Mouse (Mus musculus) ES-Bruce4 (cell line): ENCODE results near the gene Pla1a. TPM values are rescaled to one million over a fixed set of nuclear protein-coding genes. Genes with fewer than 3 reads are reported as not detected.

ENCODE experiments used
- H3K27ac ChIP-seq: 2 replicates; pipeline ENCODE4 v1.5.1; 2012; ENCODE audit warnings: low read length, inconsistent platforms; ENCODE audit not compliant: insufficient read depth
- H3K27me3 ChIP-seq: 2 replicates; pipeline ENCODE4 v1.6.1; 2012; ENCODE audit warnings: mild to moderate bottlenecking, low read length, inconsistent platforms; ENCODE audit not compliant: control insufficient read depth, poor library complexity, insufficient read depth, severe bottlenecking
- H3K36me3 ChIP-seq: 2 replicates; pipeline ENCODE4 v1.6.1; 2012; ENCODE audit warnings: inconsistent platforms, mild to moderate bottlenecking, low read length, moderate library complexity; ENCODE audit not compliant: control insufficient read depth, poor library complexity, insufficient read depth, severe bottlenecking
- H3K4me1 ChIP-seq: one replicate; pipeline ENCODE4 v1.8.1; 2011; ENCODE audit warnings: low read length; ENCODE audit not compliant: control insufficient read depth, insufficient read depth
- H3K4me3 ChIP-seq: 2 replicates; pipeline ENCODE4 v1.5.1; 2011; ENCODE audit warnings: low read depth, mild to moderate bottlenecking, low read length
- H3K9ac ChIP-seq: 2 replicates; pipeline ENCODE4 v1.6.1; 2012; ENCODE audit warnings: low read depth, mild to moderate bottlenecking, inconsistent platforms; ENCODE audit not compliant: poor library complexity, severe bottlenecking
- H3K9me3 ChIP-seq: replicated peaks from 2 replicates; pipeline ENCODE4 v1.6.1; 2012; ENCODE audit warnings: mild to moderate bottlenecking, low read length, inconsistent platforms; ENCODE audit not compliant: control insufficient read depth, poor library complexity, insufficient read depth, severe bottlenecking
- CTCF ChIP-seq: IDR thresholded peaks from one replicate; pipeline ENCODE4 v1.8.1; 2011; ENCODE audit warnings: low read depth, low read length
- EP300 ChIP-seq: IDR thresholded peaks from 2 replicates; pipeline ENCODE4 v1.6.1; 2011; ENCODE audit warnings: low read depth, low read length; ENCODE audit not compliant: insufficient read depth
- POLR2A ChIP-seq: IDR thresholded peaks from one replicate; pipeline ENCODE4 v1.8.1; 2011; ENCODE audit warnings: low read length; ENCODE audit not compliant: insufficient read depth
- polyA plus RNA-seq: library from polyadenylated mRNA; stranded (reverse); fragments of >200 nt; gene quantifications from 2 replicates; pipeline ENCODE4 v1.2.4, GENCODE M21; 2011; ENCODE audit warnings: low read depth; ENCODE audit not compliant: missing spikeins, insufficient read depth, insufficient read length

The Pla1a gene
- polyA plus RNA-seq, 1 experiment, result 1.9 TPM

GRCm38 (mm10) chr16:38399531-38400231 is 33.3 kb downstream of the Pla1a start:
- TF ChIP-seq EP300 (no peak), POLR2A (no peak), CTCF (no peak)
- no peaks in the 10 kb centered on the region for H3K27me3 ChIP-seq
- H3K27ac ChIP-seq, result peak overlapping the region; percentile 16; the same call in 1 of the 2 replicates
- no peaks in the 10 kb centered on the region for H3K9me3 ChIP-seq
- H3K4me1 ChIP-seq, result peaks cover 4% of the 10 kb centered on the region
- peak overlapping the region; percentile 24; the same call in 1 of the 2 replicates for H3K9ac ChIP-seq
- no peaks in the 10 kb centered on the region for H3K36me3 ChIP-seq
- H3K4me3 ChIP-seq, result peak overlapping the region; percentile 51

- TF ChIP-seq POLR2A (no peak), CTCF (no peak), EP300 (no peak)
- Histone ChIP-seq H3K4me3 (no peak overlapping the region), H3K4me1 (peaks cover 4% of the 10 kb centered on the region), H3K9ac (no peak overlapping the region), H3K36me3 (no peaks in the 10 kb centered on the region), H3K27me3 (no peaks in the 10 kb centered on the region), H3K27ac (no peak overlapping the region), H3K9me3 (no peaks in the 10 kb centered on the region)
Measured at GRCm38 (mm10) chr16:38399076-38399475, 33.9 kb downstream of the Pla1a start.

GRCm38 (mm10) chr16:38398266-38398665 is 34.7 kb downstream of the Pla1a start:
- H3K9me3 ChIP-seq, result no peaks in the 10 kb centered on the region
- peaks cover 4% of the 10 kb centered on the region for H3K4me1 ChIP-seq
- H3K4me3 ChIP-seq, result no peak overlapping the region
- no peaks in the 10 kb centered on the region for H3K27me3 ChIP-seq
- no peak overlapping the region for H3K27ac ChIP-seq
- H3K9ac ChIP-seq, result no peak overlapping the region
- no peaks in the 10 kb centered on the region for H3K36me3 ChIP-seq
- TF ChIP-seq POLR2A (no peak), EP300 (no peak), CTCF (no peak)

GRCm38 (mm10) chr16:38396155-38396554 is 36.8 kb downstream of the Pla1a start:
- no peaks in the 10 kb centered on the region for H3K9me3 ChIP-seq
- H3K4me3 ChIP-seq, result no peak overlapping the region
- H3K36me3 ChIP-seq, result no peaks in the 10 kb centered on the region
- TF ChIP-seq CTCF, result no peak
- no peak for TF ChIP-seq POLR2A
- no peak for TF ChIP-seq EP300
- H3K9ac ChIP-seq, result no peak overlapping the region
- no peak overlapping the region for H3K27ac ChIP-seq
- H3K27me3 ChIP-seq, result no peaks in the 10 kb centered on the region
- H3K4me1 ChIP-seq, result peaks cover 4% of the 10 kb centered on the region

GRCm38 (mm10) chr16:38395060-38395730 is 37.8 kb downstream of the Pla1a start:
- no peaks in the 10 kb centered on the region for H3K9me3 ChIP-seq
- H3K36me3 ChIP-seq, result no peaks in the 10 kb centered on the region
- H3K27me3 ChIP-seq, result no peaks in the 10 kb centered on the region
- no peak overlapping the region for H3K27ac ChIP-seq
- peaks cover 4% of the 10 kb centered on the region for H3K4me1 ChIP-seq
- H3K9ac ChIP-seq, result no peak overlapping the region
- H3K4me3 ChIP-seq, result no peak overlapping the region
- TF ChIP-seq EP300 (no peak), CTCF (no peak), POLR2A (no peak)

- no peak overlapping the region for H3K27ac ChIP-seq
- TF ChIP-seq POLR2A (no peak), CTCF (no peak), EP300 (no peak)
- H3K4me1 ChIP-seq, result peaks cover 1% of the 10 kb centered on the region
- no peaks in the 10 kb centered on the region for H3K36me3 ChIP-seq
- H3K9me3 ChIP-seq, result no peaks in the 10 kb centered on the region
- H3K9ac ChIP-seq, result no peak overlapping the region
- H3K4me3 ChIP-seq, result no peak overlapping the region
- no peaks in the 10 kb centered on the region for H3K27me3 ChIP-seq
Measured at GRCm38 (mm10) chr16:38394191-38394618, 38.7 kb downstream of the Pla1a start.
